Mouse (Mus musculus): ENCODE measurements around the gene Serpinb1b.
A peak's percentile ranks its signal among the peaks of the same experiment; 100 is the strongest.
"Not testable (repeated sequence)": the region's sequence is repeated elsewhere in the genome, so short reads cannot be mapped to it uniquely, and the experiment has no call there.

Gene Serpinb1b

GRCm38 (mm10) chr13:33078056-33078705 lies at the start of gene Serpinb1b:
Serpinb1b (plus strand) TSS chr13:33078575.
- DNase-seq (ENCODE audit: low read depth, low spot score), result no peak

GRCm38 (mm10) chr13:33029478-33029877 lies 48.9 kb upstream of the Serpinb1b start:
- DNase-seq (ENCODE audit: low read depth, low spot score), result not testable (repeated sequence)

- DNase-seq (ENCODE audit: low read depth, low spot score), result no peak
These were observed 48.1 kb upstream of the Serpinb1b start for GRCm38 (mm10) chr13:33030281-33030680.

- DNase-seq (ENCODE audit: low read depth, low spot score), result no peak
These were observed 42.9 kb upstream of the Serpinb1b start for GRCm38 (mm10) chr13:33035506-33035905.

- DNase-seq (ENCODE audit: low read depth, low spot score), result no peak
These were observed 34.8 kb upstream of the Serpinb1b start for GRCm38 (mm10) chr13:33043542-33043941.

- DNase-seq (ENCODE audit: low read depth, low spot score), result no peak
These were observed 31.1 kb upstream of the Serpinb1b start for GRCm38 (mm10) chr13:33047234-33047633.

- DNase-seq (ENCODE audit: low read depth, low spot score), result no peak
These were observed 30.2 kb upstream of the Serpinb1b start for GRCm38 (mm10) chr13:33048187-33048586.

GRCm38 (mm10) chr13:33051697-33052096 lies 26.7 kb upstream of the Serpinb1b start:
- no peak for DNase-seq (ENCODE audit: low read depth, low spot score)

DNA sequence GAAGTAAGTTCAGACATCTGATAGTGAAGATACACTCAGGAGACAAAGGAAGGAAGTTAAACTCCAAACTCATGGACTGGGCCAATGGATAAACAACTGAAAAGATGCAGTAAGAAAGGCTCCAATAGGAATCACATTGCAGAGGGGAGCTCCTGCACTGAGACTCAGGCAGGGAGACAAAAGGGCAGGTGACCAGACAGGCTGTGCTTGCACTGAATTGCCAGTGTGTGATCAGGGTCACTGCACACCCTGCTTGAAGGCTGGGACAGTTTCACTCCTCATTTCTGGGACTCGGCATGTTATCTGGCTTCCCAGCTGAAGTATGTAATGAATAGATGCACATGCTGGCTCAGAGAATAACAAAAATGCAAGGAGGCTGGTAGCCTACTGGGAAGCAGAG lies 15.3 kb upstream of the Serpinb1b start:
- DNase-seq (ENCODE audit: low read depth, low spot score), result no peak

- no peak for DNase-seq (ENCODE audit: low read depth, low spot score)
These were observed 10.9 kb upstream of the Serpinb1b start for GRCm38 (mm10) chr13:33067387-33067977.

DNA sequence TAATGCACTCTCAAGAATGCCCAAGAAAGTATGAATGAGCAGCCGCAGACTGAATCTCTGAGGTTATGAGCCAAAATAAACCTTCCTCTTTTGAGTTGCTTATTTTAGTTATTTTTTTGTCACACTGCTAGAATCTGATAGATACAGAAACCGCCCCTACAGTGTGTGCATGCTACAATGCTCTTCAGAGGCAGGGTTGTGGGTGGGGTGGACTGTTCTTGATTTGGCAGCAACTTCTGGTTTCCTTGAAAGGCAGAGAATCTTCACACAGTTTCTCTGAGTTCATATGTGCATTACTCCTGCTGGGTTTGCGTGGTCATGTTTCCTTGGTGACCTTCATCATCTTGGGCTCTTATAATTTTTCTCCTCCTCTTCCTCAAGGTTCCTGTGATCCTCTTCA lies 10.2 kb upstream of the Serpinb1b start:
- no peak for DNase-seq (ENCODE audit: low read depth, low spot score)

GRCm38 (mm10) chr13:33071776-33072175 lies 6.6 kb upstream of the Serpinb1b start:
- DNase-seq (ENCODE audit: low read depth, low spot score), result no peak

- peak; percentile 61 for DNase-seq (ENCODE audit: low read depth, low spot score)
These were observed 4.3 kb upstream of the Serpinb1b start for GRCm38 (mm10) chr13:33074029-33074428.

- DNase-seq (ENCODE audit: low read depth, low spot score), result no peak
These were observed 2.1 kb upstream of the Serpinb1b start for GRCm38 (mm10) chr13:33076247-33076646.

GRCm38 (mm10) chr13:33077026-33077685 lies 1.2 kb upstream of the Serpinb1b start:
- DNase-seq (ENCODE audit: low read depth, low spot score), result peak; percentile 8

GRCm38 (mm10) chr13:33079391-33079790 lies 1.0 kb downstream of the Serpinb1b start:
- DNase-seq (ENCODE audit: low read depth, low spot score), result peak; percentile 53

GRCm38 (mm10) chr13:33080356-33080755 lies 2.0 kb downstream of the Serpinb1b start:
- peak; percentile 18 for DNase-seq (ENCODE audit: low read depth, low spot score)

GRCm38 (mm10) chr13:33083834-33084233 lies 5.5 kb downstream of the Serpinb1b start:
- DNase-seq (ENCODE audit: low read depth, low spot score), result no peak

GRCm38 (mm10) chr13:33084975-33085694 lies 6.8 kb downstream of the Serpinb1b start:
- DNase-seq (ENCODE audit: low read depth, low spot score), result no peak

DNA sequence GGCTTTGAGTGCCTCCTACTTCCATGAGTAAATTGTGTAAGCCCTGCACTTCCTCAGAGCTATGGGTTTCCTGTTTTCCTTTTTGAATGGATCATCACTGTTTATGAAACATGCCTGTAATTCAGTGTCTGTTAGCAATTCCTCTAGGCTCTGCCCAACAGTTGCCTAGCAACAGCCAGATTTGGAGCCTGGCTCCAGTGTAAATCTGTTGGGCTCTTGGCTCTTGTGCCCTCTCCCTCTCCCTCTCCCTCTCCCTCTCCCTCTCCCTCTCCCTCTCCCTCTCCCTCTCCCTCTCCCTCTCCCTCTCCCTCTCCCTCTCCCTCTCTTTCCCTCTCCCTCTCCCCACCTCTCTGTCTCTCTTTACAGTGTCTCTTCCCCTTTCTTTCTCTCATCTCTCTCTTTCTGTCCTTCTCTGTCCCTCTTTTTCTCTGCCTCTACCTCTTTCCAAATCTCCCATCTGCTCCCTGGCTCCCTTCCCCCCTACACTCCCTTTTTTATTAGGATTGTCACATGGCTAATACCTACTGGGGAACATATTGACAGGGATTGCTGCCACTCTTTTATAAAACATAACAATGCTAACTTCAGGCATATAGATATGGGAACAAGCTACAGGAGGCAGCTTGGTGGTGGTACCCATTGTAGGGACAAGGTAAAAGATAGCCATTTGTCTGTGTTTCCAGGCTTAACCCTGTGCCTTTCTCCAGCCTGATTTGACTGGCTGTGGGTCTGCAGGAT lies 7.5 kb downstream of the Serpinb1b start:
- no peak for DNase-seq (ENCODE audit: low read depth, low spot score)

- DNase-seq (ENCODE audit: low read depth, low spot score), result no peak
These were observed 11.2 kb downstream of the Serpinb1b start for GRCm38 (mm10) chr13:33089566-33089965.

- DNase-seq (ENCODE audit: low read depth, low spot score), result no peak
These were observed 12.2 kb downstream of the Serpinb1b start for GRCm38 (mm10) chr13:33090546-33090945.
